Mouse (Mus musculus): ENCODE data around the gene 4921517D22Rik. TPM values are rescaled to one million over a fixed set of nuclear protein-coding genes. Genes with fewer than 3 reads are reported as not detected.

4921517D22Rik gene
- polyA plus RNA-seq (2017; shearing (Covaris generic)) = under 1 TPM in 1 of 2 experiments, not detected in 1; 0.05 TPM

GRCm38 (mm10) chr13:59694008-59694407, at the start of gene 4921517D22Rik:
4921517D22Rik (minus strand) TSS chr13:59694108.

GRCm38 (mm10) chr13:59731652-59732051, 37.7 kb upstream of the 4921517D22Rik start, which contains the start of gene Spata31d1d:
Spata31d1d (minus strand) TSS chr13:59731752.

GRCm38 (mm10) chr13:59711984-59712383, 18.1 kb upstream of the 4921517D22Rik start, which contains the start of gene Spata31d1b:
Spata31d1b (plus strand) TSS chr13:59712284.

GRCm38 (mm10) chr13:59710230-59710629, 16.3 kb upstream of the 4921517D22Rik start, which contains the start of gene Spata31d1a:
Spata31d1a (minus strand) TSS chr13:59710330.

GRCm38 (mm10) chr13:59675151-59676011, 18.5 kb downstream of the 4921517D22Rik start, which contains the start of gene Golm1:
Golm1 (minus strand) TSS chr13:59675811.

Other genes with a start within 250 kb of the 4921517D22Rik start
- 10 to 100 TPM; 19.1 to 29.4 TPM for gene Agtpbp1, start 108.9 kb downstream of the 4921517D22Rik start, polyA plus RNA-seq (2017; shearing (Covaris generic))
- gene Naa35, start 108.8 kb downstream of the 4921517D22Rik start, polyA plus RNA-seq (2017; shearing (Covaris generic)) = 10 to 100 TPM; 59.9 to 62.6 TPM
- gene Golm1, start 18.3 kb downstream of the 4921517D22Rik start, polyA plus RNA-seq (2017; shearing (Covaris generic)) = 10 to 100 TPM; 16.3 to 32.1 TPM
- under 1 TPM in 1 of 2 experiments, not detected in 1; 0.20 TPM for gene Spata31d1a, start 16.2 kb upstream of the 4921517D22Rik start, polyA plus RNA-seq (2017; shearing (Covaris generic))
- gene Spata31d1b, start 18.2 kb upstream of the 4921517D22Rik start, polyA plus RNA-seq (2017; shearing (Covaris generic)) = not detected
- gene Spata31d1d, start 37.6 kb upstream of the 4921517D22Rik start, polyA plus RNA-seq (2017; shearing (Covaris generic)) = not detected
- under 1 TPM in 1 of 2 experiments, not detected in 1; 0.31 TPM for gene 1700014D04Rik, start 52.6 kb upstream of the 4921517D22Rik start, polyA plus RNA-seq (2017; shearing (Covaris generic))
- 10 to 100 TPM; 57.9 to 73.7 TPM for gene Isca1, start 75.7 kb upstream of the 4921517D22Rik start, polyA plus RNA-seq (2017; shearing (Covaris generic))
- gene Gm49354, start 88.1 kb upstream of the 4921517D22Rik start, polyA plus RNA-seq (2017; shearing (Covaris generic)) = not detected
- 100 to 1,000 TPM; 122 to 123 TPM for gene Tut7, start 129.0 kb upstream of the 4921517D22Rik start, polyA plus RNA-seq (2017; shearing (Covaris generic))

Measured in activated CD4-positive, CD25-positive, alpha-beta regulatory T cell (primary cell).